Mouse (Mus musculus) limb, embryonic 12.5 days (tissue): ENCODE measurements around the gene Olfr1510. TPM values are rescaled to one million over a fixed set of nuclear protein-coding genes. Genes with fewer than 3 reads are reported as not detected.

Experiments
- polyA plus RNA-seq: library from polyadenylated mRNA; unstranded; fragments of >200 nt; fragmentation: Nextera tagmentation; extraction: Ambion mirVana; gene quantifications from 2 replicates; pipeline ENCODE4 v1.2.1, GENCODE M21; 2016

Olfr1510 gene
- polyA plus RNA-seq, 1 experiment from 2014 or later, result not detected

Other genes with a start within 250 kb of the Olfr1510 start
- gene Supt16, start 217.0 kb downstream of the Olfr1510 start, polyA plus RNA-seq, result 83.2 and 84.7 TPM in 2 replicates
- gene Chd8, start 156.6 kb downstream of the Olfr1510 start, polyA plus RNA-seq, result 49.6 and 53.7 TPM in 2 replicates
- 47.2 and 51.3 TPM in 2 replicates for gene Tox4, start 135.2 kb downstream of the Olfr1510 start, polyA plus RNA-seq
- 23.2 and 23.5 TPM in 2 replicates for gene Rab2b, start 134.8 kb downstream of the Olfr1510 start, polyA plus RNA-seq
- 59.9 and 61.0 TPM in 2 replicates for gene Mettl3, start 109.2 kb downstream of the Olfr1510 start, polyA plus RNA-seq
- 30.9 and 33.7 TPM in 2 replicates for gene Sall2, start 85.6 kb downstream of the Olfr1510 start, polyA plus RNA-seq
- not detected in 2 replicates for gene Olfr1513, start 58.0 kb downstream of the Olfr1510 start, polyA plus RNA-seq
- gene Olfr1512, start 35.2 kb downstream of the Olfr1510 start, polyA plus RNA-seq, result not detected in 2 replicates
- gene Olfr1511, start 17.0 kb downstream of the Olfr1510 start, polyA plus RNA-seq, result not detected in 2 replicates
- gene Olfr1509, start 28.6 kb upstream of the Olfr1510 start, polyA plus RNA-seq, result not detected in 2 replicates
- not detected in 2 replicates for gene Olfr1508, start 53.1 kb upstream of the Olfr1510 start, polyA plus RNA-seq
- gene Olfr1507, start 81.4 kb upstream of the Olfr1510 start, polyA plus RNA-seq, result not detected in 2 replicates